Mouse (Mus musculus): ENCODE results near the gene Cacnb2. TPM values are rescaled to one million over a fixed set of nuclear protein-coding genes. Genes with fewer than 3 reads are reported as not detected.

Gene Cacnb2
- total and polyA plus RNA-seq, 2 experiments from 2014 or later = 12.1 to 71.6 TPM

GRCm38 (mm10) chr2:14656673-14657072 is 53.8 kb downstream of the Cacnb2 start:
- 81% methylated on average over 4 of the region's 4 CpGs for WGBS
- no peak for TF ChIP-seq EP300 (IDR thresholded peaks at IDR 0.05; ENCODE audit: low read depth)
- TF ChIP-seq CTCF (IDR thresholded peaks at IDR 0.05; ENCODE audit: low read depth) = no peak
- Histone ChIP-seq H3K4me2 (ENCODE audit: low read depth, low read length) (no peak overlapping the region), H3K9ac (replicated peaks; ENCODE audit: low read depth, low read length) (no peak overlapping the region), H3K36me3 (replicated peaks; ENCODE audit: control insufficient read depth, insufficient read depth, low read length) (no peaks in the 10 kb centered on the region), H3K27me3 (ENCODE audit: control insufficient read depth, insufficient read depth, low read length) (no peaks in the 10 kb centered on the region), H3K4me3 (ENCODE audit: low read depth, low read length) (no peak overlapping the region), H3K4me1 (ENCODE audit: control insufficient read depth, insufficient read depth) (no peaks in the 10 kb centered on the region), H3K27ac (ENCODE audit: low read depth) (no peak overlapping the region), H3K9me3 (replicated peaks; ENCODE audit: control insufficient read depth, low read length) (no peaks in the 10 kb centered on the region)
- DNase-seq (ENCODE audit: low spot score) (no peak), ATAC-seq (ENCODE audit: insufficient read depth, low read depth) (no peak)

- Histone ChIP-seq H3K4me3 (ENCODE audit: low read depth, low read length) (no peak overlapping the region), H3K27ac (ENCODE audit: low read depth) (no peak overlapping the region), H3K4me1 (ENCODE audit: control insufficient read depth, insufficient read depth) (no peaks in the 10 kb centered on the region), H3K27me3 (ENCODE audit: control insufficient read depth, insufficient read depth, low read length) (no peaks in the 10 kb centered on the region), H3K4me2 (ENCODE audit: low read depth, low read length) (no peak overlapping the region), H3K9ac (replicated peaks; ENCODE audit: low read depth, low read length) (no peak overlapping the region), H3K9me3 (replicated peaks; ENCODE audit: control insufficient read depth, low read length) (no peaks in the 10 kb centered on the region), H3K36me3 (replicated peaks; ENCODE audit: control insufficient read depth, insufficient read depth, low read length) (no peaks in the 10 kb centered on the region)
- 79% methylated on average over 3 of the region's 3 CpGs for WGBS
- DNase-seq (ENCODE audit: low spot score) (no peak), ATAC-seq (ENCODE audit: insufficient read depth, low read depth) (no peak)
- TF ChIP-seq EP300 (IDR thresholded peaks at IDR 0.05; ENCODE audit: low read depth) (no peak), CTCF (IDR thresholded peaks at IDR 0.05; ENCODE audit: low read depth) (no peak)
Observed at GRCm38 (mm10) chr2:14657205-14657844, 54.4 kb downstream of the Cacnb2 start.

GRCm38 (mm10) chr2:14665213-14665612 is 62.3 kb downstream of the Cacnb2 start:
- 66% methylated on average over 1 of the region's 1 CpGs for WGBS
- H3K9ac ChIP-seq (replicated peaks; ENCODE audit: low read depth, low read length) = no peak overlapping the region
- TF ChIP-seq EP300 (IDR thresholded peaks at IDR 0.05; ENCODE audit: low read depth) (no peak), CTCF (IDR thresholded peaks at IDR 0.05; ENCODE audit: low read depth) (no peak)

GRCm38 (mm10) chr2:14672117-14672516 is 69.2 kb downstream of the Cacnb2 start:
- DNase-seq (ENCODE audit: low spot score) (no peak), ATAC-seq (ENCODE audit: insufficient read depth, low read depth) (no peak)
- Histone ChIP-seq H3K9ac (replicated peaks; ENCODE audit: low read depth, low read length) (no peak overlapping the region), H3K9me3 (replicated peaks; ENCODE audit: control insufficient read depth, low read length) (no peaks in the 10 kb centered on the region), H3K4me1 (ENCODE audit: control insufficient read depth, insufficient read depth) (peaks cover 8% of the 10 kb centered on the region; the same call in 1 of the 2 replicates), H3K4me2 (ENCODE audit: low read depth, low read length) (no peak overlapping the region), H3K27ac (ENCODE audit: low read depth) (no peak overlapping the region), H3K27me3 (ENCODE audit: control insufficient read depth, insufficient read depth, low read length) (no peaks in the 10 kb centered on the region), H3K36me3 (replicated peaks; ENCODE audit: control insufficient read depth, insufficient read depth, low read length) (no peaks in the 10 kb centered on the region), H3K4me3 (ENCODE audit: low read depth, low read length) (no peak overlapping the region)
- WGBS = 96% methylated on average over 8 of the region's 8 CpGs
- TF ChIP-seq CTCF (IDR thresholded peaks at IDR 0.05; ENCODE audit: low read depth) (no peak), EP300 (IDR thresholded peaks at IDR 0.05; ENCODE audit: low read depth) (no peak)

More at GRCm38 (mm10) chr2:14665213-14665612, 62.3 kb downstream of the Cacnb2 start:
- ATAC-seq (ENCODE audit: insufficient read depth, low read depth) = no peak
- no peak overlapping the region for H3K27ac ChIP-seq (ENCODE audit: low read depth)
- H3K9me3 ChIP-seq (replicated peaks; ENCODE audit: control insufficient read depth, low read length) = no peaks in the 10 kb centered on the region
- no peak for DNase-seq (ENCODE audit: low spot score)
- no peaks in the 10 kb centered on the region for H3K36me3 ChIP-seq (replicated peaks; ENCODE audit: control insufficient read depth, insufficient read depth, low read length)
- no peak overlapping the region for H3K4me3 ChIP-seq (ENCODE audit: low read depth, low read length)
- no peaks in the 10 kb centered on the region for H3K27me3 ChIP-seq (ENCODE audit: control insufficient read depth, insufficient read depth, low read length)
- H3K4me1 ChIP-seq (ENCODE audit: control insufficient read depth, insufficient read depth) = no peaks in the 10 kb centered on the region
- no peak overlapping the region for H3K4me2 ChIP-seq (ENCODE audit: low read depth, low read length)

GRCm38 (mm10) chr2:14676885-14677516 is 74.1 kb downstream of the Cacnb2 start:
- TF ChIP-seq CTCF (IDR thresholded peaks at IDR 0.05; ENCODE audit: low read depth) (peak; percentile 81), EP300 (IDR thresholded peaks at IDR 0.05; ENCODE audit: low read depth) (no peak)
- WGBS = 18% methylated on average over 6 of the region's 6 CpGs
- H3K4me2 ChIP-seq (ENCODE audit: low read depth, low read length) = peak overlapping the region; percentile 44; the same call in 1 of the 2 replicates
- DNase-seq (ENCODE audit: low spot score) (peak; percentile 53), ATAC-seq (ENCODE audit: insufficient read depth, low read depth) (peak; percentile 36; the same call in 1 of the 2 replicates)
- H3K36me3 ChIP-seq (replicated peaks; ENCODE audit: control insufficient read depth, insufficient read depth, low read length) = no peaks in the 10 kb centered on the region
- H3K4me3 ChIP-seq (ENCODE audit: low read depth, low read length) = no peak overlapping the region
- H3K27me3 ChIP-seq (ENCODE audit: control insufficient read depth, insufficient read depth, low read length) = no peaks in the 10 kb centered on the region
- peaks cover 8% of the 10 kb centered on the region; the same call in 1 of the 2 replicates for H3K4me1 ChIP-seq (ENCODE audit: control insufficient read depth, insufficient read depth)
- H3K27ac ChIP-seq (ENCODE audit: low read depth) = peak overlapping the region; percentile 30; the same call in 1 of the 2 replicates
- no peaks in the 10 kb centered on the region for H3K9me3 ChIP-seq (replicated peaks; ENCODE audit: control insufficient read depth, low read length)
- H3K9ac ChIP-seq (replicated peaks; ENCODE audit: low read depth, low read length) = no peak overlapping the region
